Mouse (Mus musculus) bone marrow macrophage, adult 2 months (primary cell): ENCODE data around the gene Rcan1.

Source experiments
- CTCF ChIP-seq: IDR thresholded peaks from 2 replicates; pipeline ENCODE4 v1.5.1; 2012; ENCODE audit warnings: low read depth, mild to moderate bottlenecking, low read length, moderate library complexity
- POLR2A ChIP-seq: IDR thresholded peaks from 2 replicates; pipeline ENCODE4 v1.6.1; 2012; ENCODE audit warnings: mild to moderate bottlenecking, low read depth, low read length, borderline replicate concordance

GRCm38 (mm10) chr16:92452609-92453008 is 18.1 kb downstream of the Rcan1 start:
- no peak for TF ChIP-seq CTCF
- no peak for TF ChIP-seq POLR2A
